Mouse (Mus musculus): Measurements from ENCODE around the gene Krt15.

Gene Krt15

GRCm38 (mm10) chr11:100135731-100136130 lies at the start of gene Krt15:
Gene Krt15, minus strand, starts transcription at chr11:100135928.
- no peak for DNase-seq (ENCODE audit: low read depth, low spot score)

GRCm38 (mm10) chr11:100181725-100182124 lies 46.0 kb upstream of the Krt15 start:
- DNase-seq (ENCODE audit: low read depth, low spot score), result no peak

GRCm38 (mm10) chr11:100179260-100179659 lies 43.5 kb upstream of the Krt15 start:
- no peak for DNase-seq (ENCODE audit: low read depth, low spot score)

- DNase-seq (ENCODE audit: low read depth, low spot score), result no peak
Measured at GRCm38 (mm10) chr11:100178307-100178706, 42.6 kb upstream of the Krt15 start.

- no peak for DNase-seq (ENCODE audit: low read depth, low spot score)
Measured at GRCm38 (mm10) chr11:100176791-100177190, 41.1 kb upstream of the Krt15 start.

- DNase-seq (ENCODE audit: low read depth, low spot score), result peak; percentile 42
Measured at GRCm38 (mm10) chr11:100168765-100169762, 33.3 kb upstream of the Krt15 start.

- no peak for DNase-seq (ENCODE audit: low read depth, low spot score)
Measured at GRCm38 (mm10) chr11:100168071-100168470, 32.3 kb upstream of the Krt15 start.

GRCm38 (mm10) chr11:100164392-100164791 lies 28.7 kb upstream of the Krt15 start:
- no peak for DNase-seq (ENCODE audit: low read depth, low spot score)

DNA sequence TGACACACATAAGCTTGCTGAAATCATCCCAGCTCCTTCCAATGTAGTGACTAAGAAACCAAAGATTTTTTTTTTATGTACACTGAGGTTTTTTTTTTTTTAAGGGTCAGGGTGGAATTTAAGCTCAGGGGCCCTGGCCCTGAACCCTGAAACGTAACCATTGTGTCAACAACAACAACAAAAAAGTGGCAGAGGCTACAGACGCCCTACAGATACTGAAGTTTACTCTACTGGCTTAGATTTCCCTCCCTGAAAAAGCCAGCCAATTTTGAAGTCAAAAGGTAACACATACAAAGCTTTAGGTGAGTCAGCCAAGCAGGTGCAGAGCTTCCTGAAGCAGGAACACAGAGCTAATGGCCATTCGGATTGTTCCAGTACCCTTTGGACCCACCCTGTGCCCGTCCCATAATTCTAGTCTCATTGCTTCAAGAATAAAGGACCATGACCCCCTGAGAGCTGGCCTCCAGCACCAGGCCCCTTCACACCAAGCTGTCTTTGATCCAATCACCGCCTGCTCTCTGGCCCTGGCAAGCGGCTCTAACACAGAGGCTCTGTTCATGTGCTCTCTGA lies 22.3 kb upstream of the Krt15 start:
- no peak for DNase-seq (ENCODE audit: low read depth, low spot score)

DNA sequence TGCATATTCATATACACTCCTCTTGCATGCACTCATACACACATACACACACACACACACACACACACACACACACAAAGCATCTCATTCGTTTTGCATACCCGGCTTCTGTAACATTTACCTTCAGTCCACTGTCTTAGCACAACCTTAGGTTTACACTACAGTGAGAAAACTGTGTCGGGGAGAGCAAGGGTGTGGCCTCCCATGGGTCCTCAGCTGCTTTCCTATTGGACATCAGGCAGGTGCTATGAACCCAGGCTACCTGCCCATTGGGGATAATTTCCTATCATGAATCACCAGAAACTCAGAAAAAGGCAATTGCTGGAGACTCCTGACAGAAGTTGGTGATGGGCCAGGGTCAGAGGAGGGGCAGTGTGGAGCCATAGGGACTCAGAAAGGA lies 21.6 kb upstream of the Krt15 start:
- no peak for DNase-seq (ENCODE audit: low read depth, low spot score)

DNA sequence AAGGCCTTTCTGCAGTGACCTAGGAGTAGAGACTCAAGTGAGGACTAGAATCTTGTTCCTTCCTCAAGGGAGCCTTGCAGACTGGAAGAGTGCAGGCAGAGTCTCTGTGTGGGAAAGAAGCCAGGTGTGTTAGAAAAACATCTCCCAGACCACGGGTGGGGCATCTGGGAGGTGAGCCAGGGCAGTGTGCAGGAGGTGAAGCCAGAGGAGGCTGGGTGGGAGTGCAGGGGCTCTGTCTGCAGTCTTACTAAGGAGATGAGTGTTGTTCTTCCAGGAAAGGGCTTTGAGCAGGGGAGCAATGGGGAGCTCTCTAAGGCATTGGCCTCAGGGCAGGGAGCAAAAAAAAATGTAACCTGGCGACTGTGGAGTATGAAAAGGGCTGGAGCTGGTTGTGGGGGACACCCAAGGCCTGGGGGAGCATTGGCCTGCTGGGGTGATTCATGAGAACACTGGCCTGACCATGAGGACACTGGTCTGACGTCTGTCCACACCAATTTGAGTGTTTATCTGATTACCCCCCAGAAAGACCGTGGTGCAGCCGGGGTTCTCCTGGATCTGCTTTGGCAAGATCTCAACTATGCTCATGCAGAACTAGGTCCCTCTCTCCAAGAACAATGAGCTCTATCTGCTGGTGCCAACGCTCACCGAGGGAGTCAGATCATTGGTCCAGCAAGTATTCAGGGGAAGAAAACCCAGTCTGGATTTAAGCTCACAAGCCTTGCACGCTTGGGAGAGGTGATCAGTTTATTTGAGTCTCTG lies 19.9 kb upstream of the Krt15 start:
- no peak for DNase-seq (ENCODE audit: low read depth, low spot score)

- DNase-seq (ENCODE audit: low read depth, low spot score), result no peak
Measured at GRCm38 (mm10) chr11:100148615-100149330, 13.0 kb upstream of the Krt15 start, which contains the start of gene Krt19. Gene Krt19, minus strand, starts transcription at chr11:100148665.

GRCm38 (mm10) chr11:100147566-100148353 lies 12.0 kb upstream of the Krt15 start:
- no peak for DNase-seq (ENCODE audit: low read depth, low spot score)

DNA sequence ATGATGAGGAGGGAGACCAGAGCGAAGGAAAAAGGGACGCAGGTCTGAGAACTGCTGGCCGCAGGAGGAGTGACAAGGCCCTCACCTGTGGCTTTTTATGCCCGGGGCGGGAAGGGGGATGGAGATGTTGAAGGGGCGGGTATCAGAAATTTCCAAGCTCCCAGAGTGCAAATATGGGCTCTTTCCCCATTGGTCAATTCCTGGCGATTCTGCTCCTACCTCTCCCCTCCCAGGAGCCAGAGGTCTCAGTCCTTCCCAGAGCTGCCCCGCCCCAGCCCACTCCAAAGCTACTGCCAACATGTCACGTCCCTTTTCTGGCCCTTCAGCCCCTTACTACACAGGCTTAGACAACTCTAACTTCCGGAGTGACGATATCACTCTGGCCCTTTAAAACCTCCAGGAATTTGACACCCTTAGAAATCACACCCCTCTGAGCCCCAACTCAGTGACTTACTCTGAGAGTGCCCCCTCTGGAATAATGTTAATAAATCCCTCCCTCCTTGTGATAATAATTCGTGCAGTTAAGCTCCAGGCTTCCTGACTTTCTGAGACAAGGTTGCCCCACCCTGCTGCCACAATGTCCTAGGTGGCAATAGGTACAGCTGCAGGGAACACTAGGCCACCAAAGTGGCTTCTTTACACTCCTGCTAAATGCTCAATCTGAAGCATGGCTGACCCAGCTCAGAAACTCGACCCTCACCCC lies 10.3 kb upstream of the Krt15 start:
- no peak for DNase-seq (ENCODE audit: low read depth, low spot score)

GRCm38 (mm10) chr11:100145104-100145503 lies 9.4 kb upstream of the Krt15 start:
- no peak for DNase-seq (ENCODE audit: low read depth, low spot score)

DNA sequence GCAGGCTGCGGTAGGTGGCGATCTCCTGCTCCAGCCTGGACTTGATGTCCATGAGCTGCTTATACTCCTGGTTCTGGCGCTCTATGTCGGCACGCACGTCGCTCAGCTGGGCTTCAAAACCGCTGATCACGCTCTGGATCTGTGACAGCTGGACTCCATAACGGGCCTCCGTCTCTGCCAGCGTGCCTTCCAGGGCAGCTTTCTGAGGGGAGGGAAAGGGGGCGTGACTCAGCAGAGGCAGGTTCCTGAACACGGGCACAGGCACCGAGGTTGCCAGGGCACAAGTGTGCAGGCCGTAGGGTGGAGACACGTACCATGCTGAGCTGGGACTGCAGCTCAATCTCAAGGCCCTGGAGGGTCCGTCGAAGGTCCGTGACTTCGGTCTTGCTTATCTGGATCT lies 5.2 kb upstream of the Krt15 start:
- DNase-seq (ENCODE audit: low read depth, low spot score), result no peak

DNA sequence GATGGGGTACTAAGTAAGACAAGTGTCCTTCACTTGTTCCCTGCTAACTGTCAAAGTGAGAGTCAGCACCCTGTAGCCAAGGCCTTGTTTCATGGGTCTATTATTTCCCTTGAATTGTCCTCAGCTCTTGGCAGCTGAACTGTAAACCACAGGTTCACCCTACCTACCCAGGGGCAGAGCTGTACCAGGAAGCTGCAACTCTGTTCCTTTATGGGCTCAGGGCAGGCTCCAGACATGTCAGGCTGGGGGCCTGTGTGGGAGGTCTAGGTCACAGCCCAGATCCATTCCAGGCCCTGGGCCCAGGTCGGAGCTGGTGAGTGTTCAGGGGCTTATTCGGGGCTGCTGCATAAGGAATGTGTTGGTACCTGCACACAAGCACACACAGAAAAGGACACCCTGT lies 3.7 kb upstream of the Krt15 start:
- no peak for DNase-seq (ENCODE audit: low read depth, low spot score)

GRCm38 (mm10) chr11:100138809-100139208 lies 3.1 kb upstream of the Krt15 start:
- DNase-seq (ENCODE audit: low read depth, low spot score), result no peak

- DNase-seq (ENCODE audit: low read depth, low spot score), result no peak
Measured at GRCm38 (mm10) chr11:100137693-100138092, 2.0 kb upstream of the Krt15 start.

GRCm38 (mm10) chr11:100136559-100136958 lies 831 bp upstream of the Krt15 start:
- DNase-seq (ENCODE audit: low read depth, low spot score), result no peak
